Mouse (Mus musculus) thymus, postnatal 10 days (tissue): ENCODE measurements around the gene Pelo.

Source experiments
- DNase-seq, 2 experiments: peaks; one replicate each; pipeline ENCODE4 v3.0.0; 2021; ENCODE audit warnings: low spot score in 2 of 2

The Pelo gene

DNA sequence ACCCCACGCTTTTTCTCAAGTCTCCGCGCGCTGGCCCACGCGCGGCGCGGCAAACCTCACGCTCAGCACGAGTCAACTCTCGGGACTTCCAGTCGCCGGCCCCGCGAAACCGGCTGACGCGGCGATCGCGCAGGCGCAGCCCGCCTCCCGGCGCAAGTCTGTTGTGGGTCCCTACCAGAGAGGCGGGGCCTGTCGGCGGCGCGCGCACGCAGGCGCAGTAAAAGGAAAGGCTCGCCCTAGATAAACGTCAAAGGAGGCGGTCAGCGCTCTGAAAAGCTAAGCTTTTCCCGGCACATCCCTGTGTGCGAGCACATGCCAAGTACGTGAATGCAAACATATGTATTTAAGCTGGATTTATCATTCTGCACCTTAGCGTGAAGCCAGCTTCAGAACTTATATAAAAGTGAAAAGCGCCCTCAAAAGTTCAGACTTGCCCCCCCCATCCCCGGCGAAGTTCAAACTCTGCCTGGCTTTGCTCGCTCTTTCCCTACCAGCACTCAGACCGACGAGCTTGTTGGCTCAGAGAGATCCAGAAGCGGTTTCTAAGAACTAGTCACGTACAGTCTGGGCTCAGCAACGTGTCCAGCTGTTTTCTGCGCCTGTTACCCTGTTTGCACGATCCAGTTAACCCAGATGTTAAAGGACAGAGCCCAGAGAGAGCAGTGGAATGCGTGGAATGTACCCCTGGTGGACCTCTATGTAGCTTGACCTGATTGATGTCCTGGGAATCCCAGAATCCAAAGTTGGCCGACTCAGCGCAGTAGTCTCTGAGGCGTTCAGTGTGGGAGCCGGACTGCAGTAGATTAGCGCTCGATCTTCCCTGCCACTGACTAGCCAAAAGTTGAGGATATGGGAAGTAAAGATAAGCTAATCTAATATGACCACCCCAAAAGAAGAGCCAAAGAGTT, at the start of gene Pelo:
Gene Pelo, minus strand, starts transcription at position 118 of the 908 bp plus-strand sequence.
- DNase-seq: peak; percentile 89 to 93

DNA sequence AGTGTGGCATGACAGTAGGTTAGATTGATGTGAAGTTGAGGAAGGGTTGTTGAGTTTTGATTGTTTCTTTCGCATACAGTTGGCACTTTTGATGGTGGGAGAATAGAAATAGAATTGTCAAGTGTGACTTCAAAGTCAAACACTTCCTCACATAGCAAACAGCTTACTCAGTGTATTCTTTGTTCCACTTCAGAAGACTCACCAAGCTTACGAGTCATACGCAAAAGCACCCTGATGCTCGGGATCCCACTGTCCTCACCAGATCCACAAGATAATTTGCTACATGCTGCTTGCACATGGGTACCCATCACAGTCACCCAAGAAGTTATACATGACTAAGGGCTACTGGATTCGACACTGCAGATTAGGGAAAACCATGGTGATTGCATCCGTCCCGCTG, 48.5 kb upstream of the Pelo start:
- DNase-seq: no peak

DNA sequence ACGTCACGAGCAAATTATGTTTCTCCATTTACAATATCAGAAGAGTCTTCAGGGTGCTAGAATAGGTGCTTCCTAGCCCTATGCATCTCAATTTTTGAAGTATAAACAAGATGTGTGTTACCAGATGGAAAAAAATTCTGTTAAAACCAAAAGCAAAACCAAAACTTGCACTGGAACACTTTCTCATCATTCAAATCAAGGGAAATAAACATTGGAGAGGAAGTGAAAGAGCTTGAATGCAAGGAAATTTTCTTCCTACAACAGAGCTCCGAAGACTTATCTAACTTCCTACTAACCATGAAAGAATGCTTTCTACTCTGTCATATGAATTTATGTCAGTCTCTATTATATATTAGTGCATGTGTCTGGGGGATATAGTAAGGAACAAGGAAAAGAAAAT, 46.8 kb upstream of the Pelo start:
- DNase-seq: no peak

DNA sequence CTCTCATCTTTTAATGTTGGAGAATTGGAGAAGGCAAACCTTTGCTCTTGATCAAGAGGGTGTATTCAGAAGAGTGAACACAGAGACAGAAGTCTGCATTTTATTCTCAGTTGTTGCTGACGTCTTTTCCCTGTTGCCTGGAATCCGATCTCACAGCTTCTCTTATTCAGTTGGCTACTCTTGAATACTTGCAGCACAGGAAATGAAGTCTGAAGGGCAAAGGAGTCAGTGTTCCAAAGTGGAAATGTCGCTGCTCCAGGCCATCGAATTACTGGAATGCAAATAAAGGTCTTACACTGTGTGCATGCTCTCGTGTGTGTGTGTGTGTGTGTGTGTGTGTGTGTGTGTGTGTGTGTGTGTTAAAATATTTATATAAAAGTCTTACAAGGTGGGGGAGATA, 42.4 kb upstream of the Pelo start:
- no peak for DNase-seq

DNA sequence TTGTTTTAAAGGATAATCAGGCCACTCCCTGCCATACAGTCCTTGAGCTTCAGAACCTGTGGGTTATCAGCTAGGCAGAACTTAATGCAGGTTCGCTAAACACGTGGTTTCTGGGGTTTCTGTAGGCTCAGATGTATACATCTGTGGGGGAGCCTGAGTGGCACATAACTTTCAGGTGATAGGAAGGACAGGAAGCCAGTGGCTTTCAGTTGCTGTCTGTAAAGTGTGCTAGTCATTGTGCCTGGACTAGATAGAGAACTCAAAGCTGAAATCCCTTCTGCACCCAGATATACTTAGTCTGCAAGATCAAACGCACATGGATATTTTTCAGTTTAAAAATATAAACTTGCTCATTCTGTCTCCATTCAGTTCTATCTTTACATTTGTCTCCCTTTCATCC, 41.4 kb upstream of the Pelo start:
- DNase-seq: no peak

DNA sequence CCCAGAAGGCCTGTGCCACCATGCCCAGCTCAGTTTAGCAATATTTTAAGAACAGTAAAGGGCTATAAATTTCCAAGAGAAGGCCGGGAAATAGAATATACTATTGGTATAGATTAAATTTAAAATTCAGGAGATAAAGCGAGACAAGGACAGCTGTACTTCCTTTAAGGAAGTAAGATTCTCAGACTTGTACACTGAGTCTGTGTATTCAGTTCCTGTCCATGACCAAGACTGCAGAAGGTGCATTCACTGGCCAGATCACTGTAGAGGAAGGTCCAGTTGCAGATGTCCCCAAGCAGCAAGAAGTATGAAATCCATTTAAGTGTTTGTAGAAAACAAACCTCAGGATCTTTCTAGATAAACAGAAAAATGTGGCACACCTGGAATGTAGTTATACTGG, 40.0 kb upstream of the Pelo start:
- no peak for DNase-seq

DNA sequence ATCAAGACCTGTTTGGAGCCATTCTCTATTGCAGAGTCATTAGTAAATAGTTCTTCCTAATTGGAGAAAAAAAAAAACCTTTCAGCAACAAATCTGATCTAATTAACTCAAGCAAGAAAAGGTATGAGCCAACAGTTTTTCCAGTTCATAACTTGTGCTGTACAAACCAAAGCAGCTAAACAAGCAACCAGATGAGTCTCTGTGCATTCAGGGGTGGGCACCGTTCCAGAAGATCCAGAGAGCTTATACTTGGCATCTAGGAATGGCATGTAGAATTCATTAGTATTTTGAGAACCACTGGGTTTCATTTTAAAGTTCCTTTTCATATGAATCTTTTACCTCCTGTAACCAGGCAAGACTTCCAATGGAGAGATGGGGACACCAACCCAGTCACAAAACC, 37.8 kb upstream of the Pelo start:
- DNase-seq: no peak

DNA sequence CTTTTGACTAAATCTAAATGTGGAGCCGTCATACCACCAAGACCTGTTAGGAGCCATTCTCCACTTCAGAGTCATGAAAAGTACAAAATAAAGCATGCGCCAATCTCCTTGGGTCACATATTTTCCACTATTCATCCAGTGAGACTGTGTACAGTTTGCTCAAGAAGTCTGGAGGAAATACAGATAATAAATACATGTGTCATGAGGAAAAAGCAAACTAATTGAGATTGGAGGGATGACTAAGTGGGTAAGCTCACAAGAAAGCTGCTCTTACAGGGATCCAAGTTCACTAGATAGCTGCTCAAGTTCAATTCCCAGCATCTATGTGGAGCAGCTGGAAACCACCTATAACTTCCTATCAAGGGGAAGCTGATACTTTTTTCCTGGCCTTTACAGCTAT, 36.5 kb upstream of the Pelo start:
- no peak for DNase-seq

DNA sequence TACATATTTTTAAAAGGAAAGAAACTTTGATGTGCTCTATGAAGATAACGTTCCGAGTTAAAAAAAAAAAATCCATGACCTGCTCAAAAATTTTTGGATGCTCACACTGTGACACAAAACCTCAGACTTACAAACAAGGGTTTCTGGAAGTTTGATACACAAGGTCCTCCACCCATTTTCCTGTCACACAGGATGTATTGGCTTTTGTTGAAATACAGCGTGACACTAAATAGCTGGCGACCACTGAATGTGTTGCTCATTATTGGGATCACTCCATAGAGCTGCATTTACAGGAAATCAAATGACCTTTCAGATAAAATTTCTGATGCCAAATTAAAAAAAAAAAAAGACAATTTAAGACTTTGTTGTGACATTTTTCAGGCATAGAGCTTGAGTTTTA, 35.1 kb upstream of the Pelo start:
- no peak for DNase-seq

DNA sequence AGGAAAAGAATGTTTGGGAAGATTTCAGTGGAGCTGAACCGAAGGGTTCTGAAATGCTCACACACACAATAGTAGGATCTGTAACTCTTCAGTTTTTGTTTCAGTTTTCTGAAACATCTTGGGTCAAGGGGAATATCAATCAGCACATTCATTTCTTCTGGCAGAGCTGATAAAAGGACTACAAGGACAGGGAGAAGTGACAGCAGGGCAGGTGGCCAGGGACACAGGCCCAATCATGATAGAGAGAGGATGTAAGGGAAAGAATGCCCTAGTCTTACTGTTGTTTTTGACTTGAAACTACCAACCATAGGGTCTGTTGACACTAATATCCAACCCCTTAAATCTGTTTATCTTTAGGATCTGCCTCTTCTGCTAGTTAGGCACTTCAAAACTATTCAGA, 34.5 kb upstream of the Pelo start:
- DNase-seq: no peak

DNA sequence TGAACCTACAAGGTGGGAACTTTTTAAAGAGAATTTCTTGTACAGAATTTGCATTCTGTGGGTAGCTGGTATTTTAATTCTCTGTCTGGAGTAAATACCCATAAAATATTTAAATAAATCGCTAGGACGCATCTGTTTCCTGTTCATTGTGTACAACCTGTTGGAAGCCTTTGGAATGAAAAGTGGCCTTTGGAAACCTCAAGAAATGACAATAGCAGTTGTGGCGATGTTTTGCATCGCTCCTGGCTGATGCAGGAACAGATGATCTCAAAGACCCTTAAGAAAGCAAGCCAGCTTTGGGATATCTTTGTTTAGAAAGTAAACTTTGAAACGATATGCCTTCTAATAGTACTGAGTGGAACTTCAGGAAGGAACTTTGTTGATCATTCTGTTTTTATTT, 28.8 kb upstream of the Pelo start:
- no peak for DNase-seq

DNA sequence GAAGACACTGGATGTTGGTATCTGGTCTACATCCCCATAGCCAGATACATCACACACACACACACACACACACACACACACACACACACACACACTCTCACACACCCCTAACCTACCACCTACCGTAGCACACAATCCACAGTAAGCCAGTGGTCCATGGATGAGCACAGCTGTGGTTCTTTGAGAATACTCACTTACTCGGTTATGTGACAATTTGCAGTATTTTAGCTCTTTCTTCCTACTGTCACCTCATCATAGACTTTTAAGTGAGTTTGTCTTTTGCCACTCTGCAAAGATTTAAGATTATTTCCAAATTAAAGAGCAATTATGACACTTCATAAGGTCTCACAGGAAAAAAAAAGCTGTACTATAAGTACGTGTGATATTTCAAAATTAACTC, 28.2 kb upstream of the Pelo start:
- DNase-seq: no peak

DNA sequence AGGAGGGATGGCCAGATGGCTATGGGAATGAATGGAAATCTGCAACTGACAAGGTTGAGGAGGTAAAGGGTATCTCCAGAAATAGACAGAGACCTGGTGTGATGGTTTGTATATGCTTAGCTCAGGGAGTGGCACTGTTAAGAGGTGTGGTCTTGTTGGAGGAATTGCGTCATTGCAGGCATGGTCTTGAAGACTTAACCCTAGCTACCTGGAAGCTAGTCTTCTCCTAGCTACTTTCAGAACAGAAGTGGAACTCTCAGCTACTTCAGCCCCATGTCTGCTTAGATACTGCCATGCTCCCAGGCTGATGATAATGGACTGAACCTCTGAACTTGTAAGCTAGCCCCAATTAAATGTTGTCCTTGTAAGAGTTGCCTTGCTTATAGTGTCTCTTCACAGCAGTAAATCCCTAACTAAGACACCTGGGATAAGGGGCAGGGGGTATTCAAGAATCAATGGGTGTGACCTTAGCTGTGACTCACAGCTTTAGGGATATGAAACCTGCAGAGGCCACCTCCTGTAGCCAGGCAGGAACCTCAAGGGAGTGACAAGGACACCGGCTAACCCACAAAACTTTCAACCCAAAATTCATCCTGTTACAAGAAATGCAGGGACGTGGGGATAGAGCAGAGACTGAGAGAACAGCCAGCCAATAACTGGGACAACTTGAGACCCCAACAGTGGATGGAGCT, 27.1 kb upstream of the Pelo start:
- DNase-seq: no peak

DNA sequence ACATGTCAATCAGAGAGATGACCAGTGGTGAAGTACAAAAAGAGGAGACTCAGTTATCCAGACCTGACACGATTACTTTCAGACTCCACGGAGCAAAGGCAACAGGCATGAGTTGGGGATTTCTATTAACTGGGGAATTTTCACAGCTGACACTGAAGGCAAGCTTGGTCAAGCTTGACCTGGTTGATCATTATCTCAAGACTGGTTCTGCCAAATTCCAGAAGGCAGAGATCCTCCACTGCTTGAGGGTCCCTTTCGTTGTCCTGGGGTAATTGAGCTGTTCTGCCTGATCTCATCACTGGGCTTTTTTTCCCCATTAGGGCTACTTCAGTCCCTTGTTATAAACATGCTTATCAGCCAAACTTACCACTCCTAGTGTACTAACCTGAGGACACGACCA, 19.6 kb upstream of the Pelo start:
- DNase-seq: no peak

DNA sequence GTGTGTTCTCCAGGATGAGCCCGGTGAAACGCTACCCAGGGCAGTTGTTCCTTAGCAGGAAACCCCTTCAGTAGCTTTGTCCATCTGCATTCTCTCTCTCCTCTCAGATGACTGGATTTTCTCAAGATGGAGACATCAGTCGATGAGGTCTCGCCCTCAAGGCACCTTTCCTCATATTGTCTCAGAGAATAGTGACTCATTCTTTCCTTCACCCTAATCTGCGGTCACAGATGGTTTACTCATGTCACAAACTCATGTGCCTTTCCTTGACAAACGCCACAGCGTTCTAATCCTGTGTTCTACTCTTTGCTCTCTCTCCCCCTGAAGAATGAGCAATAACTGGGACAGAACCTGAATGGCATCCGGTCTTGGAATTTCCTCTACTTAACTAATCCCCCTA, 17.4 kb upstream of the Pelo start:
- no peak for DNase-seq

DNA sequence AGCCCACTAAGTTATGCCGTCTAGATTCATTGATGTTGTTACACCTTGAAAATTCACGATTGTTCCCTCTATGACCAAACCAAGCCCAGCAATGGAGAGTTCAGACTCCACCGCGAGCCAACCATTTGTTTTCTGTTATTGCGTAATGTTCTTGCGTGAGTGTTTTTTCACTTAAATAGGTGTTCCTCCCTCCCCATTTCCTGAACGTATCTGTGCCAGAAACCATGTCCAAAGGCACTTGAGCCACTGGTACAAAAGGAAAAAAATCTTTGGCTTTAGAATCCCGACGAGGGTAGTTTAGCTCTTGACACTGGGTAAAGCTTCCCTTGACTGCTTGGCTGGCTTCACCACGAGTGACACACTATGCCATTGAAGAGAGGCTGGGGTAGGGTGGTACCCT, 16.2 kb upstream of the Pelo start:
- no peak for DNase-seq

DNA sequence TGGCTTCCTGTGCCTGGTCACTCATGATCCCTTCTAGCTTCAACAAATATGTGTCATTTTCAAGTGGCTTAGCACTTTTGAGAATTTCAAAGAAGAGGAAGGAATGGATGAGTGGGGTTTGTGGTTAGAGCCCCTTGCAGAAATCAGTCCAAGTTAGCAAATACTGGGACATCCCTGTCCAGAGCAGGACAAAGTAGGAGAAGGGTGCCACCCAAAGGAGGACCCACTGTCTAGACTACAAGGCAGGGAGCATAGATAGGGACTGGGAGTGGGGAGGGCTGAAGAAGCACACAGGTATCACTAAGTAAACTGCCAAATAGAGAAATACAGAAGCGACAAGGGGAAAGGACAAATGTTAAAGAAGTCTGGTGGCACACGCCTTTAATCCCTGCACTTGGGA, 12.8 kb upstream of the Pelo start:
- DNase-seq: no peak

DNA sequence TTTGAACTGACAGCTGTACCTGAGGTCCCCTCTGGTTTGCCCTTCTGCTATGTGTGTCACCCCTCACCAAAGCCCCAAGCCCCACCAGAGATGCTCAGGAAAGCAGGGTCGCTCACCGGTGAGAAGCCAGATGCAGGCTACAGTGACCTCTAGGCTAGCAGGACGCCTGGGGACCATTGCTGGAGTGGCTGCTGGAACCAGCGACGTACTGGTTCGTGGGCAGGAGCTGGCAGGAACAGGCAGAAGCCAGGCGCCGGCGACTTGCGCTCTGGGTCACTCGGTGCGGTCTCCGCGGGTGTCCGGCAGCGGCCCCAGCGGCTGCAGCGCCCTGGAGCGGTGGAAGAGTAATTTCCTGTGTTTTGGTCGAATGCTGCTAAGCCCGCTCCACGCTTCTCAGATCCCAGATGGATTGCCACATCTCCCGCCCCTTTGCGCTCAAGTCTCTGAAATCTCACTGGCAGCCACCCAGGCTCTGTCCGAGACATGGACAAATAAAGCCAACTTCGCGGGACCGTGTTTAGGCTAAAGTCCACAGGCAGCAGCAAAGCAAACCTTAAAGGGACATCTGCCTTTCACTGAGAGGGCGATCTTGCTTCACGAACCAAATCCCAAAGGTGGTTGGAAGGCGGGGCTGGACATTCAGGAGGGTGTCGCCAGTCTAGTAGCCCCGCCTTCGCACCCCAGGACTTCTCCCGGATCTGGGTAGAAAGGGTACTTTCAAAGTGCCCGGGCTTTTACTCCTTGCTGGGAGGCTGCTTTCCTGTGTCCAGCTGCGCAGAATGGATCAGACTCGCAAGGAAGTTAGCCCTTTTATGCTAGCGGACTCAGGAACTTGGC, 11.6 kb upstream of the Pelo start, which contains the start of the genes Gm49395 and Itga1:
Gene Gm49395, minus strand, starts transcription at position 567 of the 837 bp plus-strand sequence.
Gene Itga1, minus strand, starts transcription at position 610 of the 837 bp plus-strand sequence.
- DNase-seq: no peak

DNA sequence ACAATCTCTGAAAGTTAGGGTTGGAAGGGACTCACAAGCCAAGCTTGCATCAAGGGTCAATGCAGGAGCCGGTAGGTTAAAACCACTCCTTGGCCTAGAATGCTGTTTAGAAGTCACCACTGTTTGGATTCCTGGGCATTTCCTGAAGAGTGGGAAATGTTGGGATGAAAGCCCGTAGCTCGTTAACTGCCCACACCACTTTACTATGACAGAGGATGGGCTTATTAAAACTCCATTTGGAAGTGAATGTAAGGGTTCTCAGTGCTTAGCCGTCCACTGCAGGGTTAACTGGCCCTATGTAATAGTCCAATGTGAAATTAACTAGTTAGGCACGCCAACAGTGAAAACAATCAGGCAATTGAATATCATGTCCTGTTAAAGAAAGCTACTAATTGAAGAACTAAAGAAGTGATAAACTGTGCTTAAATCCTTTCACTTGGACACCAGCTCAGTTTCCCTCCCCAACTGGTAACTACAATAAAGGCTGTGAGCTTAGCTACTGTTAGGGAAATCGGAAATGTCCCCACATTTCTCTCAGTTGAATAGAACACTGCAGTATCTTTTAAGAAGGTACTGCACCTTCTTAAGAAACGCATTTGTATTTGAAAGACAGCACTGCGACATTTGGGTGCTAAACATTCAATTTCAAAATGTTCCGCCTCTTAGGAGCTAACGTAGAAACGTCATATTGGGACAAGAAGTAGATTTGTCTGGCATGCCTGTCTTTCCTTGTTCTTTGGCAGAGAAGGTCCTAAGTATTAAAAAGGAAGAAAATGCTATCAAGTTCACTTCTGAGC, 10.6 kb upstream of the Pelo start:
- no peak for DNase-seq

DNA sequence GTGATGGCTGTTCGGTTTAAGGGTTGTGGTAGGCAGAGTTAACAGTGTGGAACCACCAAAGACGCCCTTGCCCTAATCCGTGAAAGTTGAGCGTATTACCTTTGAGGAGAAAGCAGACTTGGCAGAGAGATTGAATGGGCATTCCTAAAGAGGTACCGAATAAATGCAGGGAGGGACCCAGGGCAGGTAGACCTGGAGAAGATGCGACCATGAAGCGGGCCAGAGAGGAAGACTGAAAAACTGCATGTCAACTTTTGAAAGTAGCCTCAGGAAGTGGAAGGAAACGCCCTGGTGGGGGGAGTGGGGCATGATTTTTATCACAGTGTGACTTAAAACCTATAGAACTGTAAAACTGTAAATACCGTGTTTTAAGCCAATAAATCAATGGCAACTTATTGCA, 9.4 kb upstream of the Pelo start:
- no peak for DNase-seq

DNA sequence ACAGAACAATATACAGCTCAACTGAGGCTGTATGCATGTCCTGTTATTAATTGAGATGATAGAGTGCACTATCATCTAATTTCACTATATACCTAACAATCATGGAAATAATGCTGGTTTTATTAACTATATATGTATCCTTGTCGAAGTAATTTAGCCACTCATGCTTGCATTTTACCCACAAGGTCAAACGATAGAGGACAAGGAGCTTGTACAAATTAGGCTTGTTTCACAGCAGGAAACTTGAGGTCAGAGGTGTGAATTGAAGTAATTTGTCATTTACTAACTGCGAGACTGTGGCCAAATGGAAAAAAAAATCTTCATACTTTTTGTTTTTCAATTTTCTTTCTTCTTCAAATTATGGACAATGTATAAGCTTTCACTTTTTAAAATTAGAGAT, 8.2 kb upstream of the Pelo start:
- no peak for DNase-seq
